Mouse (Mus musculus) spleen, postnatal 0 days (tissue): ENCODE data around the gene Ncoa1. TPM values are rescaled to one million over a fixed set of nuclear protein-coding genes. Genes with fewer than 3 reads are reported as not detected.

Source experiments
- polyA plus RNA-seq: library from polyadenylated mRNA; unstranded; fragments of >200 nt; fragmentation: Nextera tagmentation; extraction: Ambion mirVana; gene quantifications from 2 replicates; pipeline ENCODE4 v1.2.1, GENCODE M21; 2015

Gene Ncoa1
- 3.8 and 5.2 TPM in 2 replicates for polyA plus RNA-seq

GRCm38 (mm10) chr12:4476832-4477671 is at the start of gene Ncoa1:
Gene Ncoa1, minus strand, starts transcription at chr12:4477182.

GRCm38 (mm10) chr12:4233572-4234508 is 243.1 kb downstream of the Ncoa1 start, which contains the start of the genes Ptrhd1 and Cenpo:
Gene Ptrhd1, plus strand, starts transcription at chr12:4234027.
Gene Cenpo, minus strand, starts transcription at chr12:4234294.

Other genes starting within 250 kb of the Ncoa1 start
- gene Ptrhd1, start 243.2 kb downstream of the Ncoa1 start, polyA plus RNA-seq, result 3.9 and 4.4 TPM in 2 replicates
- gene Cenpo, start 242.9 kb downstream of the Ncoa1 start, polyA plus RNA-seq, result 13.8 and 14.4 TPM in 2 replicates
- 30.4 and 31.6 TPM in 2 replicates for gene Itsn2, start 115.5 kb upstream of the Ncoa1 start, polyA plus RNA-seq
- gene Gm3625, start 115.7 kb upstream of the Ncoa1 start, polyA plus RNA-seq, result not detected in 2 replicates